Mouse (Mus musculus) liver, postnatal 0 days (tissue): Measurements from ENCODE around the gene Tctex1d2. TPM values are rescaled to one million over a fixed set of nuclear protein-coding genes. Genes with fewer than 3 reads are reported as not detected.

ENCODE experiments used
- ATAC-seq: fragments of 200-750 bp; cut with Nextera tagmentation; 2 replicates; pipeline ENCODE4 v1.8.0; 2017; ENCODE audit warnings: mild to moderate bottlenecking, moderate library complexity
- DNase-seq: peaks from one replicate; pipeline ENCODE4 v3.0.0-alpha.2; 2016
- H3K27ac ChIP-seq: fragments of 300-500 bp; sonication (generic); 2 replicates; pipeline ENCODE4 v1.5.1; 2014; ENCODE audit warnings: antibody characterized with exemption, moderate library complexity, mild to moderate bottlenecking, low read depth
- H3K27me3 ChIP-seq: fragments of 300-500 bp; sonication (generic); 2 replicates; pipeline ENCODE4 v1.6.1; 2014; ENCODE audit warnings: low read length, control low read depth, mixed read lengths; ENCODE audit not compliant: insufficient read depth
- H3K36me3 ChIP-seq: fragments of 300-500 bp; sonication (generic); replicated peaks from 2 replicates; pipeline ENCODE4 v1.6.1; 2014; ENCODE audit warnings: mild to moderate bottlenecking, control low read depth, low read length, moderate library complexity, mixed read lengths; ENCODE audit not compliant: insufficient read depth
- H3K4me1 ChIP-seq: fragments of 300-500 bp; sonication (generic); 2 replicates; pipeline ENCODE4 v1.6.1; 2014; ENCODE audit warnings: antibody characterized with exemption, mild to moderate bottlenecking, control low read depth; ENCODE audit not compliant: insufficient read depth
- H3K4me2 ChIP-seq: fragments of 300-500 bp; sonication (generic); 2 replicates; pipeline ENCODE4 v1.6.1; 2014; ENCODE audit warnings: low read depth, mild to moderate bottlenecking, low read length, moderate library complexity, mixed read lengths
- H3K4me3 ChIP-seq: fragments of 300-500 bp; sonication (generic); 2 replicates; pipeline ENCODE4 v1.5.1; 2014; ENCODE audit warnings: low read depth, low read length
- H3K9ac ChIP-seq: fragments of 300-500 bp; sonication (generic); replicated peaks from 2 replicates; pipeline ENCODE4 v1.6.1; 2014; ENCODE audit warnings: mild to moderate bottlenecking, moderate library complexity
- H3K9me3 ChIP-seq: fragments of 300-500 bp; sonication (generic); 2 replicates; pipeline ENCODE4 v1.6.1; 2016; ENCODE audit warnings: mild to moderate bottlenecking, control low read depth, low read length, mixed read lengths
- CTCF ChIP-seq: sonication (generic); IDR thresholded peaks from 2 replicates; pipeline ENCODE4 v1.5.1; 2016; ENCODE audit warnings: antibody characterized with exemption, low read depth
- EP300 ChIP-seq: IDR thresholded peaks from 2 replicates; pipeline ENCODE4 v1.6.1; 2016; ENCODE audit warnings: antibody characterized with exemption, low read depth, mild to moderate bottlenecking
- WGBS: fragments of 180-500 bp; shearing (Covaris S2); extraction: QIAGEN DNeasy Blood & Tissue Kit; methylation state at CpG from one replicate; pipeline ENCODE4 v1.1.7; 2014; ENCODE audit not compliant: insufficient replicate concordance; 5-methylcytosine and 5-hydroxymethylcytosine counted together
- polyA plus RNA-seq: library from polyadenylated mRNA; unstranded; fragments of >200 nt; fragmentation: Nextera tagmentation; extraction: Ambion mirVana; gene quantifications from 2 replicates; pipeline ENCODE4 v1.2.1, GENCODE M21; 2015

The Tctex1d2 gene
- 6.6 and 6.9 TPM in 2 replicates for polyA plus RNA-seq

- DNase-seq = peak; percentile 93
These were observed at the start of gene Tctex1d2 for GRCm38 (mm10) chr16:32419517-32420483. Gene Tctex1d2 (plus strand): TSS chr16:32419702.

GRCm38 (mm10) chr16:32371351-32371750 lies 48.2 kb upstream of the Tctex1d2 start:
- DNase-seq (peak; percentile 52), ATAC-seq (no peak)
- Histone ChIP-seq H3K9ac (no peak overlapping the region), H3K4me2 (no peak overlapping the region), H3K27ac (no peak overlapping the region), H3K4me3 (no peak overlapping the region), H3K36me3 (peaks cover 37% of the 10 kb centered on the region), H3K4me1 (no peaks in the 10 kb centered on the region), H3K9me3 (no peaks in the 10 kb centered on the region), H3K27me3 (no peaks in the 10 kb centered on the region)
- 76% methylated on average over 4 of the region's 4 CpGs for WGBS
- no peak for TF ChIP-seq EP300
- TF ChIP-seq CTCF = peak; percentile 61

More at GRCm38 (mm10) chr16:32419517-32420483, at the start of gene Tctex1d2:
- ATAC-seq = peak; percentile 95
- Histone ChIP-seq H3K9me3 (no peaks in the 10 kb centered on the region), H3K27ac (peak within 1 kb of the TSS; percentile 73), H3K4me1 (peaks cover 12% of the 10 kb centered on the region), H3K36me3 (no peaks in the 10 kb centered on the region), H3K4me3 (peak within 1 kb of the TSS; percentile 65), H3K4me2 (peak within 1 kb of the TSS; percentile 93), H3K9ac (peak within 1 kb of the TSS; percentile 58), H3K27me3 (no peaks in the 10 kb centered on the region)
- no peak for TF ChIP-seq EP300
- no peak for TF ChIP-seq CTCF
- 4% methylated on average over 45 of the region's 45 CpGs for WGBS

DNA sequence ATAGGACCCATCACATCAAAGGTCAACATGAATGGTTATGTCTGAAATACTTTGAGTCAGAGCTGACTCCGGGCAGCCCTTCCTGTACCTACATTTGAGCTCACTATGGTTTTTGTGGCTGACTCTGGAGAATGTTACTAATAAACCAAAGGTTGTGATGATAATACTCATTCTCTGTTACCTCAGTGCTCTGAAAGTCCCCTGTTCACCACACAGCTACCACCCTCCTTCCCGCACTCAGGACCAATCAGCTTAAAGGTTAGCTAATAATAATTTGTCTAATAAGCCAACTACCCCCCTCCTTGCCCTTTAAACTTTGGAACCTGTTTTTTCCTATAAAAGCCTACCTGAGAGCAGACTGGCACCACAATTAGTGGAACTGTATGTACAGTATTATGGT lies 39.9 kb upstream of the Tctex1d2 start:
- no peak for ATAC-seq
- peaks cover 48% of the 10 kb centered on the region for H3K36me3 ChIP-seq

DNA sequence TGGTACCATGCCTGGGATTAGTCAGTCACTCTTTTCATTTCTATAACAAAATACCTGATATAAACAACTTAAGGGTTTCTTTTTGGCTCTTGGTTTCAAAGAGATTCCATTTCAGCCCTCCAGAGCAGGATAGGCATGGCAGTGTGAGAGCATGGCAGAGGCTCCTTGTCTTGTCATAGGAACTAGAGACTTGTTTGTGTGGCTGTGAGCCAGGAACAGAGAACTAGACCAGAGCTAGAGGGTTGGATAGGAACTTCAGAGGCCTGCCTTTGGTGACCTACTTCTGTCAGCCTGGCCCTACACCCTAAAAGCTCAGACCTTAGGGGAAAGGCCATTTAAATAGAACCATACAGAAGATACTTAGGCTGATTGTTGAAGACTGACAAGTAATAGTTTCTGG lies 36.6 kb upstream of the Tctex1d2 start:
- Histone ChIP-seq H3K9ac (no peak overlapping the region), H3K27ac (no peak overlapping the region)
- no peak for TF ChIP-seq CTCF
- no peak for TF ChIP-seq EP300

More for the DNA sequence above, 39.9 kb upstream of the Tctex1d2 start:
- no peak overlapping the region for H3K27ac ChIP-seq
- no peaks in the 10 kb centered on the region for H3K27me3 ChIP-seq
- WGBS = 82% methylated on average over 2 of the region's 2 CpGs
- H3K4me2 ChIP-seq = no peak overlapping the region
- no peak overlapping the region for H3K4me3 ChIP-seq
- H3K9me3 ChIP-seq = no peaks in the 10 kb centered on the region
- H3K9ac ChIP-seq = no peak overlapping the region
- TF ChIP-seq EP300 (no peak), CTCF (no peak)
- DNase-seq = no peak
- H3K4me1 ChIP-seq = no peaks in the 10 kb centered on the region

GRCm38 (mm10) chr16:32384885-32385284 lies 34.6 kb upstream of the Tctex1d2 start:
- Histone ChIP-seq H3K4me1 (peaks cover 3% of the 10 kb centered on the region; the same call in 1 of the 2 replicates), H3K27me3 (no peaks in the 10 kb centered on the region), H3K9me3 (no peaks in the 10 kb centered on the region), H3K36me3 (peaks cover 43% of the 10 kb centered on the region), H3K27ac (no peak overlapping the region), H3K9ac (no peak overlapping the region), H3K4me3 (no peak overlapping the region), H3K4me2 (no peak overlapping the region)
- 47% methylated on average over 2 of the region's 2 CpGs for WGBS
- TF ChIP-seq CTCF (no peak), EP300 (no peak)
- ATAC-seq (no peak), DNase-seq (no peak)

More for the DNA sequence above, 36.6 kb upstream of the Tctex1d2 start:
- DNase-seq (no peak), ATAC-seq (no peak)
- Histone ChIP-seq H3K9me3 (no peaks in the 10 kb centered on the region), H3K36me3 (peaks cover 47% of the 10 kb centered on the region), H3K4me2 (no peak overlapping the region), H3K4me1 (no peaks in the 10 kb centered on the region), H3K27me3 (no peaks in the 10 kb centered on the region), H3K4me3 (no peak overlapping the region)

DNA sequence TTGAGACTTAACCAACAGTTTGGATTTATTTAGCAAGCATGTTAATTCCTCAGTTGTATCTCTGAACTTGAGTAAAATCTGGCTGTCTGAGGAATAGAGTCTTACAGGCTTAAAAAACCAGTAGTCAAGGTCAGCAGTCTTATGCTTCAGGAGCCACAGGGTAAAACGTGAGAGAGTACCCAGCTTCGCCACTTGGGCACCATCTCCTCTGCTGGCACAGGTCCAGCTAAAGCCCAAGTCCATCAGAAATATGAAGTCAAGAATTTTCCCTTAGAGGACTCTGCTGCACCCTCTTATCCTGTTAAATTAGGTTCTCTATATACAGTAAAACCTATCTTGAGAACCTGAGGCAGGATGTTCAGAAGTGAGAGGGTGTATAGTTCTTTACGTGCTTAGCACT lies 32.7 kb upstream of the Tctex1d2 start:
- no peak for DNase-seq
- no peak for ATAC-seq
- TF ChIP-seq CTCF (no peak), EP300 (no peak)
- 76% methylated on average over 3 of the region's 3 CpGs for WGBS
- peaks cover 3% of the 10 kb centered on the region; the same call in 1 of the 2 replicates for H3K4me1 ChIP-seq
- H3K27me3 ChIP-seq = no peaks in the 10 kb centered on the region
- H3K9me3 ChIP-seq = no peaks in the 10 kb centered on the region
- no peak overlapping the region for H3K27ac ChIP-seq
- H3K36me3 ChIP-seq = peaks cover 42% of the 10 kb centered on the region
- H3K4me3 ChIP-seq = no peak overlapping the region
- H3K9ac ChIP-seq = no peak overlapping the region
- H3K4me2 ChIP-seq = no peak overlapping the region
